Mouse (Mus musculus) splenic B cell, adult 2 months (primary cell): ENCODE measurements at regions not wholly inside any gene's neighbourhood (a gene's known extent, or its start where the extent isn't known, plus 50 kb on each side); places are given as distances from the start of the nearest gene placed in this dataset.

Experiments used
- DNase-seq: peaks from one replicate; pipeline ENCODE4 v3.0.0-alpha.2; 2011; ENCODE audit warnings: low read depth, low spot score
- H3K27me3 ChIP-seq: 2 replicates; pipeline ENCODE4 v1.6.1; 2012; ENCODE audit warnings: mild to moderate bottlenecking, low read length, moderate library complexity, mixed read lengths; ENCODE audit not compliant: control insufficient read depth, poor library complexity, insufficient read depth, severe bottlenecking
- H3K36me3 ChIP-seq: 2 replicates; pipeline ENCODE4 v1.6.1; 2012; ENCODE audit warnings: mild to moderate bottlenecking, low read length, moderate library complexity, mixed read lengths; ENCODE audit not compliant: control insufficient read depth, poor library complexity, insufficient read depth, severe bottlenecking

- H3K27me3 ChIP-seq, result no peaks in the 10 kb centered on the region
- H3K36me3 ChIP-seq, result no peaks in the 10 kb centered on the region
- DNase-seq, result no peak
These were observed 53.8 kb upstream of the Mapk10 start for GRCm38 (mm10) chr5:103264903-103265302.

- no peak for DNase-seq
- Histone ChIP-seq H3K27me3 (no peaks in the 10 kb centered on the region), H3K36me3 (no peaks in the 10 kb centered on the region)
These were observed 50.3 kb upstream of the Mapk10 start for GRCm38 (mm10) chr5:103261406-103261805.
